Mouse (Mus musculus): ENCODE results near the gene Wnt6. TPM values are rescaled to one million over a fixed set of nuclear protein-coding genes. Genes with fewer than 3 reads are reported as not detected.
A peak's percentile ranks its signal among the peaks of the same experiment; 100 is the strongest.

Wnt6 gene
- polyA plus RNA-seq, 1 experiment from 2014 or later, result 15.5 TPM

DNA sequence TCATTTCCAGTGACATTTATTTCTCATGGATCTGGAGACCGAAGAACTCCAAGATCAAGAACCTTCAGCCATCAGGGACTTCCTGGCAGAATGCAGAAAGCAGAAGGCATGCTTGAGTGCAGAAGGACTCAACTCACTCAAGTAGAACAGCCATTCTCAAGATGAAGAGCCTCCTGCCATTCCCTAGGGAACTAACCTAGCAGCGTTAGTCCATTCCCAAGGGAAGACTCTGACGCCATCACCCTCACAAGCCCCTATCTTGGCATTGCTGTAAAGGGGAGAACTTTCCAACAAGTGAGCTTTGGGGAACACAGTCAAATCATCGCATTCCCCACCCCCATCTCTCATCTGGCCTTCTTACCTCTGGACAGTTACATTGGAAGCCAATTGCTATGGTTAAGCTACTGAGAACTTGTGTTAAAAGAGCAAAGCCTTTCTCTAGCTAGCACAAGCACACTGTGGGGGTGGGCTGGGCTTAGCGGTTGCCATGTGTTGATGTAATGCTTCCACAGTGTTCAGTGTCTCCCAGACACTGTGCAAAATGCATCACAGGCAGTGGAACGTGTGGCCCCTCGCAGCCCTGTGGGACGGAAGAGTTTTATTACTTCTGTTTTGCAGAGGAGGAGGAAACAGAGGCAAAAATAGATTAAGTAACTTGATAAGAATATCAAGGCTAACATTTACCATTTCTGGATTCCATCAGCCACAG, 18.3 kb upstream of the Wnt6 start:
- H3K4me3 ChIP-seq, result no peak overlapping the region
- 84% methylated on average over 8 of the region's 8 CpGs for WGBS
- H3K9me3 ChIP-seq, result no peaks in the 10 kb centered on the region
- H3K4me1 ChIP-seq (replicated peaks), result peaks cover 9% of the 10 kb centered on the region
- H3K27ac ChIP-seq, result no peak overlapping the region
- H3K36me3 ChIP-seq, result no peaks in the 10 kb centered on the region
- no peak for DNase-seq (ENCODE audit: low spot score)
- peaks cover 20% of the 10 kb centered on the region for H3K27me3 ChIP-seq (ENCODE audit: insufficient read depth, poor library complexity, severe bottlenecking)

DNA sequence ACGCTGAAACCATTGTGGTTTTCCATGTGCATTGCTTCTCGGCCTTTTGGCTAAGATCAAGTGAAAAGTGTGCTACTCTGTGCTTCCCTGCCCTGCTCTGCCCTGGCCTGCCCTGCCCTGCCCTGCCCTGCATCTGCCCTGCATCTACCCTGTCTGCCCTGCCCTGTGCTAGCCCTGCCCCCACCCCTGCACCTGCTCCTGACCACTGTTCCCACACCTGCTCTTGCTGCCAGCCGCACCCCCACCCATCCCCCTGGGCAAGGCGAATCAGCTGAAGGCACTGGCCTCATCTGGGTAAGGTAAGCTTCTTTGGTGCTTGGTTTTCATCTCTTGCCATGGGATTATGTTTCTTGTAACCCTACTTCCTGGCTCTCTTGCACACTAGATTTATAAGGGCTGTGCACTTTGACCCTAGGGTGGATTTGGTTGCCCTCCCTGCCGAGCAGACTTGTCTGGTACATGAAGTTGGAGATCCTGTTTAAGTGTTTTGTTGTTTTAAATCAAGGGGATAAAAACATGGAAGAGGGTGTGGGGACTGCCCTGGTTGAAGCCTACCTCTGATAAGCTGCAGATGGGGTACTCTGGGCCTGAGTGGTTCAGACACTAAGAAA, 17.4 kb upstream of the Wnt6 start:
- H3K27me3 ChIP-seq (ENCODE audit: insufficient read depth, poor library complexity, severe bottlenecking), result peaks cover 16% of the 10 kb centered on the region
- peaks cover under 1% of the 10 kb centered on the region; the same call in 1 of the 2 replicates for H3K4me1 ChIP-seq (replicated peaks)
- H3K27ac ChIP-seq, result no peak overlapping the region
- no peak overlapping the region for H3K4me3 ChIP-seq
- DNase-seq (ENCODE audit: low spot score), result no peak
- no peaks in the 10 kb centered on the region for H3K9me3 ChIP-seq
- 68% methylated on average over 5 of the region's 5 CpGs for WGBS
- no peaks in the 10 kb centered on the region for H3K36me3 ChIP-seq

DNA sequence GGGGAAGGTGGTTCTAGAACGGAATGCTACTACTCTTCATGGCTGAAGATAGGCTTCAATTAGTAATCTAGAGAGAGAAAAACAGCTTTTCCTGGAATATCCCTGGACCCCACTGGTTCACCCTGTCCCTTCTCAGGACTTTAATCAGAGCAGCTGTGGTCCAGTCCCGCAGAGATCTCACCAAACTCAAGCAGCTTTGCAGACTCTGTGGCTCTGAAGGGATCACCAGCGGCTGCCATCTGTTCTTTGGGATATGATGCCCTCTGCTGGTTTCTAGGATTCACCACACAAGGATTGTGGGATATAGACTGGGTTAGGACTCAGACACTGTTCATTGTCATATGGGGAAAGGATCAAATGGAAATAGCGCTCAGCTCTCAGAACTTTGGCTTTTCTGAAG, 11.9 kb upstream of the Wnt6 start:
- H3K4me1 ChIP-seq (replicated peaks), result no peaks in the 10 kb centered on the region
- no peak overlapping the region for H3K4me3 ChIP-seq
- H3K27me3 ChIP-seq (ENCODE audit: insufficient read depth, poor library complexity, severe bottlenecking), result peaks cover 41% of the 10 kb centered on the region
- H3K36me3 ChIP-seq, result no peaks in the 10 kb centered on the region
- WGBS, result 31% methylated on average over 4 of the region's 4 CpGs
- H3K27ac ChIP-seq, result no peak overlapping the region
- peak; percentile 37 for DNase-seq (ENCODE audit: low spot score)
- H3K9me3 ChIP-seq, result no peaks in the 10 kb centered on the region

DNA sequence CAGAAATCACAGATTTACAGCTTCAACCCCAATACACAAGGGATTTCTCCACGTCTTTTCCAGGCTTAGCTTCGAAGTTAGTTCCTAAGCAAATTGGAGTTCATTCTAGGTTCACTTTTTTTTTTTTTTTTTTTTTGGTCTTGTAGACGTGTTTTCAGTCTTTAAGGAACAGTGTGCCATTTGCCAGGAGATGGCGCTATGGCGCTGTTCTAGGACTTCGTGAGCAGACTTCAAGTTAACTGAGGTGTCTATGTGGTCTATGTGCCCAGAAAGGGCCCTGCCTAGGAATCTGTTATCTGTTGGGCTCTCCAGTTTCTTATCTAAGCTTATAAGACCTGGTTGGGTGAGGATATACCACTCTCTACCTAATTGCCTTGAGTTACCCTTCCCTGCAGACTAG, 8.6 kb upstream of the Wnt6 start:
- Histone ChIP-seq H3K27ac (no peak overlapping the region), H3K27me3 (ENCODE audit: insufficient read depth, poor library complexity, severe bottlenecking) (peaks cover 64% of the 10 kb centered on the region), H3K4me1 (replicated peaks) (no peaks in the 10 kb centered on the region), H3K9me3 (no peaks in the 10 kb centered on the region), H3K36me3 (no peaks in the 10 kb centered on the region), H3K4me3 (no peak overlapping the region)
- 5% methylated on average over 6 of the region's 6 CpGs for WGBS
- peak; percentile 75 for DNase-seq (ENCODE audit: low spot score)

- Histone ChIP-seq H3K27ac (no peak overlapping the region), H3K4me1 (replicated peaks) (peaks cover 50% of the 10 kb centered on the region), H3K4me3 (peak overlapping the region; percentile 62), H3K27me3 (ENCODE audit: insufficient read depth, poor library complexity, severe bottlenecking) (peaks cover 99% of the 10 kb centered on the region), H3K9me3 (no peaks in the 10 kb centered on the region), H3K36me3 (no peaks in the 10 kb centered on the region)
- DNase-seq (ENCODE audit: low spot score), result no peak
- WGBS, result under 1% methylated on average over 35 of the region's 35 CpGs
Measured at GRCm38 (mm10) chr1:74770727-74771466, 795 bp upstream of the Wnt6 start.

- H3K4me3 ChIP-seq, result peak overlapping the region; percentile 62
- H3K36me3 ChIP-seq, result no peaks in the 10 kb centered on the region
- WGBS, result 3% methylated on average over 24 of the region's 26 CpGs
- no peak for DNase-seq (ENCODE audit: low spot score)
- H3K27me3 ChIP-seq (ENCODE audit: insufficient read depth, poor library complexity, severe bottlenecking), result peaks cover 100% of the 10 kb centered on the region
- no peaks in the 10 kb centered on the region for H3K9me3 ChIP-seq
- H3K4me1 ChIP-seq (replicated peaks), result peaks cover 56% of the 10 kb centered on the region
- peak overlapping the region; percentile 50; the same call in 1 of the 2 replicates for H3K27ac ChIP-seq
Measured at GRCm38 (mm10) chr1:74771467-74771844, 236 bp upstream of the Wnt6 start.

DNA sequence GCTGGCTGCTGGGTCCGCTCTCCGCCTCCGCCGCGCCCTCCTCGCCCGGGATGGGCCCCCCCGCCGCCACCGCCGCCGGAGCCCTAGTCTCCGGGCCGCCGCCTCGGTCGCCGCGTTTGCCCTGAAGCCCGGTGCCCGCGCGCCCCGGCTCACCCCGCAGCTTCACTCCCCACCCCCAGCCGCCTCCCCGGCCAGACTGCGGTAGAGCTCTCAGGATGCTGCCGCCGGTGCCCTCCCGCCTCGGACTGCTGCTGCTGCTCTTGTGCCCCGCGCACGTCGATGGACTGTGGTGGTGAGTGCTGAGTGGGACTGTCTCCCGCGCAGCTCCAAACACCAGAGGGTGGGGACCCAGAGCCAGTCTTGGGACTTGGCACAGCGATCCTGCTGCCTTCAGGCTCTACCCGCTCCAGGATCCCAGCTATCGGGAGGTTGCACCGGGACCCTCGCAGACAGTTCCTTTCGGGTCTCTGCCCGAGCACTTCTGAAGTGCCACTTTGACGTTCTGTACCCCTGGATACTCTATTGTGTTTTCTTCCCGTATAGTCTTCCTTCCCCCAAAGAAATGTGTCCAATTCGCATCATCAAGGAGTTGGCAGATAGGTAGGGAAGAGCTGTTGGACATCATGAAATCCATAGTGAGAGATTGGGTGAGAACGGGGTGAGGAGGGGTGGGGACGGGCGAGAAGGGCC, 384 bp downstream of the Wnt6 start:
- WGBS, result under 1% methylated on average over 49 of the region's 51 CpGs
- DNase-seq (ENCODE audit: low spot score), result no peak

DNA sequence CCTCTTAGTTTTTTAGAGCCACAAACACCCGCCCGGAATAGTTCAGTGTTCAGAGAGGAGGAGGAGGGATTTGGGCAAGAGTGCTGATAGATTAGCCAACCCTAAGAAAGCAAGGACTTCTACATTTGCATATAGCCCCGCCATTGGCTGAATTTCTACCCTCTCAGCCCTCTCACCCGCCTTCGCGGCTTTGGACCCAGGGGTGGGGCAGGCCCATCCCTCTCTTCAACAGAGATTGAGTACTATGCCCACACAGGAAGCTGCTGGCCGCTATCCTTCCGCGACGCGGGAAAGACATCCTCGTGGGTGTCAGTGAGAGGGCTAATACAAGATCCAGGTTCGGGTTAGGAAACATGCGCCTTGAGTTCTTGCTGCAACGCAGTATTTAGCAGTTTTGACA, 1.4 kb downstream of the Wnt6 start:
- Histone ChIP-seq H3K4me3 (peak overlapping the region; percentile 62), H3K36me3 (no peaks in the 10 kb centered on the region), H3K9me3 (no peaks in the 10 kb centered on the region), H3K27me3 (ENCODE audit: insufficient read depth, poor library complexity, severe bottlenecking) (peaks cover 100% of the 10 kb centered on the region), H3K4me1 (replicated peaks) (peaks cover 60% of the 10 kb centered on the region), H3K27ac (no peak overlapping the region)
- under 1% methylated on average over 15 of the region's 15 CpGs for WGBS
- DNase-seq (ENCODE audit: low spot score), result peak; percentile 84

More for the DNA sequence above, 384 bp downstream of the Wnt6 start:
- Histone ChIP-seq H3K9me3 (no peaks in the 10 kb centered on the region), H3K27me3 (ENCODE audit: insufficient read depth, poor library complexity, severe bottlenecking) (peaks cover 100% of the 10 kb centered on the region), H3K4me3 (peak overlapping the region; percentile 62), H3K4me1 (replicated peaks) (peaks cover 60% of the 10 kb centered on the region), H3K36me3 (no peaks in the 10 kb centered on the region), H3K27ac (peak overlapping the region; percentile 50; the same call in 1 of the 2 replicates)

GRCm38 (mm10) chr1:74774062-74774461, 2.4 kb downstream of the Wnt6 start:
- H3K4me3 ChIP-seq, result no peak overlapping the region
- WGBS, result 14% methylated on average over 7 of the region's 7 CpGs

GRCm38 (mm10) chr1:74775816-74776215, 4.1 kb downstream of the Wnt6 start:
- H3K27me3 ChIP-seq (ENCODE audit: insufficient read depth, poor library complexity, severe bottlenecking), result peaks cover 100% of the 10 kb centered on the region
- peaks cover 55% of the 10 kb centered on the region for H3K4me1 ChIP-seq (replicated peaks)
- no peaks in the 10 kb centered on the region for H3K36me3 ChIP-seq
- DNase-seq (ENCODE audit: low spot score), result peak; percentile 34
- H3K4me3 ChIP-seq, result no peak overlapping the region
- H3K9me3 ChIP-seq, result no peaks in the 10 kb centered on the region
- WGBS, result 5% methylated on average over 5 of the region's 5 CpGs
- H3K27ac ChIP-seq, result peak overlapping the region; percentile 6; the same call in 1 of the 2 replicates

More at GRCm38 (mm10) chr1:74774062-74774461, 2.4 kb downstream of the Wnt6 start:
- Histone ChIP-seq H3K36me3 (no peaks in the 10 kb centered on the region), H3K27me3 (ENCODE audit: insufficient read depth, poor library complexity, severe bottlenecking) (peaks cover 100% of the 10 kb centered on the region), H3K27ac (no peak overlapping the region), H3K4me1 (replicated peaks) (peaks cover 62% of the 10 kb centered on the region), H3K9me3 (no peaks in the 10 kb centered on the region)
- DNase-seq (ENCODE audit: low spot score), result no peak

DNA sequence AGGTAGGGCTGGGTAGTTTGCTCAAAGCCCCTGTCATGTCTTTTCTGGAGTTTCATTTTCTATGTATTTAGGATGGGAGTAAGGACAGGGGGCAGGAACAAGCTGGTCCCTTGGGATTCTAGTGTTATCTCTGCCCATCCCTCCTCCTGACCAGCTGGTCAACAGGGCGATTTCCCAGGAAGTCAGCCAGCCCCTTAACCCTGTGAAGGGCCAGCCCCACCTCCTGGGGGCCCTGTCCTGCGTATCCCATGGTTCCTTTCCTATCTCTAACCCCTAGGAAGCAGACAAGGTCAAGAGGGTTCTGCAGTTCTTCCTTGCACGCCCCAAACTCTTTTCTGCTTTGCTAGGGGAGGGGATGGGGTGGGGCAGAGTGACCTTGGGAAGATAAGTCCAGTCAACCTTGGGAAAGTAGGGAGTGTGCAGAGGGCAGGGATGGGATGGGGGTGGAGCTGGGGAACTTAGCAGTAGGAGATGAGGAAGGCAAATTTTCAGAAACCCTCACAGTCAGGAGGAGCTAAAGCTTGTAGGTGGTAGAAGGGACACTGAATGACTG, 7.3 kb downstream of the Wnt6 start:
- Histone ChIP-seq H3K36me3 (no peaks in the 10 kb centered on the region), H3K4me3 (no peak overlapping the region), H3K27me3 (ENCODE audit: insufficient read depth, poor library complexity, severe bottlenecking) (peaks cover 100% of the 10 kb centered on the region), H3K27ac (no peak overlapping the region), H3K9me3 (no peaks in the 10 kb centered on the region), H3K4me1 (replicated peaks) (peaks cover 42% of the 10 kb centered on the region)
- no peak for DNase-seq (ENCODE audit: low spot score)
- 26% methylated on average over 3 of the region's 3 CpGs for WGBS

DNA sequence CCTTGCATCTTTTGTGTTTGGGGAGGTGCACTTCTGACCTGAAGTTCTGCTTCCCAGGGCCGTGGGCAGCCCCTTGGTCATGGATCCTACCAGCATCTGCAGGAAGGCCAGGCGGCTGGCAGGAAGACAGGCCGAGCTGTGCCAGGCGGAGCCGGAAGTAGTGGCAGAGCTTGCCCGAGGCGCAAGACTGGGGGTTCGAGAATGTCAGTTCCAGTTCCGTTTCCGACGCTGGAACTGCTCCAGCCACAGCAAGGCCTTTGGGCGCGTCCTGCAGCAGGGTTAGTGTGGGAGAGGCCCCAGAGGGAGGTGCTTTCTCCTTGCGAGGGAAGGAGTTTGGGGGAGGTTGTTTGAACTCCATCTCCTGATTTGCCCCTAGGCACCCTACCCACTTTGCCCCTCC, 10.4 kb downstream of the Wnt6 start:
- DNase-seq (ENCODE audit: low spot score), result no peak
- Histone ChIP-seq H3K27me3 (ENCODE audit: insufficient read depth, poor library complexity, severe bottlenecking) (peaks cover 99% of the 10 kb centered on the region), H3K27ac (no peak overlapping the region), H3K4me3 (no peak overlapping the region), H3K4me1 (replicated peaks) (peaks cover 25% of the 10 kb centered on the region), H3K9me3 (no peaks in the 10 kb centered on the region), H3K36me3 (no peaks in the 10 kb centered on the region)
- WGBS, result 16% methylated on average over 14 of the region's 14 CpGs
